Mouse (Mus musculus) cerebellum, adult 2 months (tissue): ENCODE data around the gene Wwc2. TPM values are rescaled to one million over a fixed set of nuclear protein-coding genes. Genes with fewer than 3 reads are reported as not detected.

ENCODE experiments used
- DNase-seq, 2 experiments: peaks; one replicate each; pipeline ENCODE4 v3.0.0; 2021
- H3K27ac ChIP-seq: fragments of 200-500 bp; 2 replicates; pipeline ENCODE4 v1.5.1; 2012; ENCODE audit warnings: low read length, control low read depth, inconsistent platforms; ENCODE audit not compliant: insufficient read depth
- H3K27me3 ChIP-seq: fragments of 200-500 bp; 2 replicates; pipeline ENCODE4 v1.6.1; 2012; ENCODE audit warnings: inconsistent platforms, mild to moderate bottlenecking, low read length, moderate library complexity; ENCODE audit not compliant: control insufficient read depth, insufficient read depth
- H3K4me1 ChIP-seq: fragments of 200-500 bp; 2 replicates; pipeline ENCODE4 v1.6.1; 2011; ENCODE audit warnings: low read length; ENCODE audit not compliant: control insufficient read depth, insufficient read depth
- H3K4me3 ChIP-seq: fragments of 200-500 bp; replicated peaks from 2 replicates; pipeline ENCODE3; 2011; ENCODE audit warnings: mild to moderate bottlenecking, low read depth, low read length, control low read depth; ENCODE audit not compliant: insufficient read depth
- CTCF ChIP-seq: fragments of 200-500 bp; IDR thresholded peaks from 2 replicates; pipeline ENCODE4 v1.5.1; 2011; ENCODE audit warnings: low read depth, mild to moderate bottlenecking, control low read depth, low read length, moderate library complexity, borderline replicate concordance; ENCODE audit not compliant: insufficient read depth
- POLR2A ChIP-seq: fragments of 200-500 bp; IDR thresholded peaks from 2 replicates; pipeline ENCODE4 v1.6.1; 2011; ENCODE audit warnings: low read length, control low read depth, borderline replicate concordance; ENCODE audit not compliant: insufficient read depth
- WGBS: fragments of 180-500 bp; shearing (Covaris S2); methylation state at CpG from one replicate; pipeline ENCODE4 v1.1.7; 2018; 5-methylcytosine and 5-hydroxymethylcytosine counted together
- polyA plus RNA-seq: library from polyadenylated mRNA; depleted of rRNA; stranded (reverse); fragments of >200 nt; gene quantifications from 2 replicates; pipeline ENCODE4 v1.2.3, GENCODE M21; 2012

Gene Wwc2
- polyA plus RNA-seq, 1 experiment: 6.3 TPM

DNA sequence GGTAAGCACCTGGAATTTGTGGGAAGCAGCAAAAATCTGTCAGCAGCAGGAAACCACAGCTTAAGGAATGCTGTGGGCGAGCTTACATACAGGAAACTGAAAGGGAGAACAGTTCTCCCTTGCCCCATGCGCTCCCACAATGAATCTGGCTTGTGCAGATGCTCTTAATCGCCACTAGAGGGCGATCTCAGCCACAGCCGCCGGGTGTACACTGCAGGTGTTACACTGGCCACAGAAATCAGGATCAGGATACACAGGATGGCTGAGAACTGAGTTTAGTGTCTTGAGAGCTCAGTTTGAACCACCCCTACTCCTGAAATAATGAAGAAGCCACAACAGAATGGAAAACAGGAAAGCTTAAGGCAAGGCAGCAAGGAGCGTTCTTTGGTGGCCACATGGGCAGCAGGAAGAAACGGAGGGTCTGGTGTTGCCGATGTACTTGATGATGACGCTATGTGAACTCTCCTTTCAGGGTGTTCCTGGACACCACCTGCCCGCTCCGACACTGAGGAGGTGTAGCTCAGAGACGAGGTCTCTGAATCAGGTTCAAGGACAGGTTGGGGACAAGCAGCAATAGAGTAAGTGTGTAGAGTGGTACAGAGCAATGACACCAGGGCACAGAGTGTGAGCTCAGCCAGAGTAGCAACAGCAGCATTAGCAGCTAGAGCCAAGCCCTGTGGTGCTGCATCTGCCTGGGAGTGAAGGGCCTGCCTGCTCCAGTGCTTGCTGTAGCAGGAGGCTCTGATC is 118.2 kb downstream of the Wwc2 start:
- WGBS: 50% methylated on average over 13 of the region's 13 CpGs
- Histone ChIP-seq H3K4me1 (no peaks in the 10 kb centered on the region), H3K27me3 (no peaks in the 10 kb centered on the region), H3K4me3 (no peak overlapping the region), H3K27ac (no peak overlapping the region)
- DNase-seq: peak in 1 of 2 experiments; percentile 13
- TF ChIP-seq POLR2A (no peak), CTCF (peak; percentile 77)

- H3K27me3 ChIP-seq: no peaks in the 10 kb centered on the region
- 23% methylated on average over 8 of the region's 8 CpGs for WGBS
- H3K27ac ChIP-seq: no peak overlapping the region
- TF ChIP-seq POLR2A: no peak
- TF ChIP-seq CTCF: peak; percentile 95
- no peaks in the 10 kb centered on the region for H3K4me1 ChIP-seq
- peak; percentile 57 to 78 for DNase-seq
- no peak overlapping the region for H3K4me3 ChIP-seq
These were observed 123.7 kb downstream of the Wwc2 start for GRCm38 (mm10) chr8:47867067-47867466.

- H3K27ac ChIP-seq: no peak overlapping the region
- no peak for DNase-seq
- no peaks in the 10 kb centered on the region for H3K27me3 ChIP-seq
- no peak overlapping the region for H3K4me3 ChIP-seq
- 74% methylated on average over 8 of the region's 8 CpGs for WGBS
- TF ChIP-seq CTCF (no peak), POLR2A (no peak)
- no peaks in the 10 kb centered on the region for H3K4me1 ChIP-seq
These were observed 124.2 kb downstream of the Wwc2 start for GRCm38 (mm10) chr8:47866568-47866967.

DNA sequence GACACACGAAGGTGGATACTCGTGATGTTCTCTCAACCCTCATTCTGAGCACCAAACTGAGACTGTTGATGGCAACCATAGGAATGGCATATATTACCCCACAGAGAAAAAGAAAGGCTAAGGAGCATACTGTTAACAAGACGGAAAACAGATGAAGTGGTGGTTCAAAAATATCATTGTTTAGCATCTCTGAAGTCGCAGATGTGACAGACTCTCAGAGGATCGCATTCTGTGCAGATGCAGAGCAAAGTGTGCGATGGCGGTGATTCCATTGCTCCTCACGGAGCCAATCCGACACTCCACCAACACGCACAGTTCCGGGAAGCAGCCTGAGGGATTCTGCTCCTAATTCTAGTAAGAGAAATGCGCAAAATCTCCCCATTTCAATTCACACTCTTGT is 131.5 kb downstream of the Wwc2 start:
- TF ChIP-seq CTCF (no peak), POLR2A (no peak)
- WGBS: 92% methylated on average over 12 of the region's 12 CpGs
- Histone ChIP-seq H3K4me1 (no peaks in the 10 kb centered on the region), H3K27me3 (no peaks in the 10 kb centered on the region), H3K27ac (no peak overlapping the region), H3K4me3 (no peak overlapping the region)
- DNase-seq: no peak

GRCm38 (mm10) chr8:47853356-47853755 is 137.4 kb downstream of the Wwc2 start:
- WGBS: 72% methylated on average over 5 of the region's 5 CpGs
- no peak for DNase-seq
- no peak overlapping the region for H3K27ac ChIP-seq
- H3K4me3 ChIP-seq: no peak overlapping the region
- no peak for TF ChIP-seq CTCF
- no peak for TF ChIP-seq POLR2A
- no peaks in the 10 kb centered on the region for H3K27me3 ChIP-seq
- H3K4me1 ChIP-seq: peaks cover 5% of the 10 kb centered on the region; the same call in 1 of the 2 replicates

GRCm38 (mm10) chr8:47852737-47853136 is 138.0 kb downstream of the Wwc2 start:
- Histone ChIP-seq H3K4me3 (no peak overlapping the region), H3K27me3 (no peaks in the 10 kb centered on the region), H3K4me1 (peaks cover 5% of the 10 kb centered on the region; the same call in 1 of the 2 replicates), H3K27ac (no peak overlapping the region)
- TF ChIP-seq POLR2A: no peak
- TF ChIP-seq CTCF: no peak
- no peak for DNase-seq
- 81% methylated on average over 5 of the region's 5 CpGs for WGBS

- Histone ChIP-seq H3K4me1 (peaks cover 5% of the 10 kb centered on the region; the same call in 1 of the 2 replicates), H3K27me3 (no peaks in the 10 kb centered on the region), H3K27ac (no peak overlapping the region), H3K4me3 (peak overlapping the region; percentile 45)
- DNase-seq: peak in 1 of 2 experiments; percentile 19
- TF ChIP-seq CTCF (no peak), POLR2A (no peak)
- WGBS: 8% methylated on average over 12 of the region's 12 CpGs
These were observed 138.8 kb downstream of the Wwc2 start for GRCm38 (mm10) chr8:47851824-47852502.

DNA sequence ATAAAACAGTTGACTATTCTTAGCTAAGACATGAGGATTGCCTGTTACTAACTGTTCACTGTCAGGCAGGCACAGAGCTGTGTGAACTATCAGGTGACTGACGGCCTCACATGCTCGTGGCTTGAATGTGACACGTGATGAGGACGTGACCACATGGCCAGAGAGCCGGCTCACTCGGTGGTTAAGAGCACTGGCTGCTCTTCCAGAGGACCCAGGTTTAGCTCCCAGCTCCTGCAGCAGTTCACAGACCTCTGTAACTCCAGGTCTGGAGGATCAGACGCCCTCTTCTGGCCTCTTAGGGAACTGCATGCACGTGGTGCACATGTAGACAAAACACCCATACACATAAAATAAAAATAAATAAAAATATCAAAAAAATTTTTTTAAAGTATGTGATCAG is 140.9 kb downstream of the Wwc2 start:
- Histone ChIP-seq H3K4me3 (no peak overlapping the region), H3K4me1 (peaks cover 5% of the 10 kb centered on the region; the same call in 1 of the 2 replicates), H3K27ac (no peak overlapping the region), H3K27me3 (no peaks in the 10 kb centered on the region)
- 82% methylated on average over 8 of the region's 8 CpGs for WGBS
- no peak for DNase-seq
- no peak for TF ChIP-seq CTCF
- TF ChIP-seq POLR2A: no peak
